Mouse (Mus musculus): ENCODE data around the gene Clpx. TPM values are rescaled to one million over a fixed set of nuclear protein-coding genes. Genes with fewer than 3 reads are reported as not detected.
"Not testable (repeated sequence)": the region's sequence is repeated elsewhere in the genome, so short reads cannot be mapped to it uniquely, and the experiment has no call there.

The Clpx gene
- total and polyA plus RNA-seq, 3 experiments = 18.0 to 114 (median 98.8) TPM

GRCm38 (mm10) chr9:65345439-65345838 lies 51.4 kb downstream of the Clpx start:
- not testable (repeated sequence) for H3K4me1 ChIP-seq (ENCODE audit: control insufficient read depth, insufficient read depth, low read length); H3K27me3 ChIP-seq (ENCODE audit: control insufficient read depth, insufficient read depth, low read length); H3K36me3 ChIP-seq (ENCODE audit: control insufficient read depth, insufficient read depth, low read length); H3K9ac ChIP-seq (ENCODE audit: low read depth, low read length); H3K79me2 ChIP-seq (replicated peaks; ENCODE audit: control insufficient read depth, insufficient read depth, low read length); DNase-seq
- H3K4me3 ChIP-seq = peak overlapping the region; percentile 80
- WGBS = 58% methylated on average over 11 of the region's 11 CpGs
- H3K27ac ChIP-seq = peak overlapping the region; percentile 91
- peak; percentile 9; the same call in 1 of the 2 replicates for TF ChIP-seq CTCF (IDR thresholded peaks at IDR 0.05)
- intact Hi-C loops (cut with DNase I) = loop anchor here (5.0 kb wide), 1 partner anchor 53 kb away; the partner anchor contains the start of gene Clpx

GRCm38 (mm10) chr9:65345854-65346475 lies 51.9 kb downstream of the Clpx start, which contains the start of gene Pdcd7:
Gene Pdcd7, plus strand, starts transcription at chr9:65346104.
- DNase-seq = peak; percentile 94 to 95
- peak within 1 kb of the TSS; percentile 99 for H3K9ac ChIP-seq (ENCODE audit: low read depth, low read length)
- H3K79me2 ChIP-seq (replicated peaks; ENCODE audit: control insufficient read depth, insufficient read depth, low read length) = peaks cover 2% of the 10 kb centered on the region; the same call in 1 of the 2 replicates
- H3K27me3 ChIP-seq (ENCODE audit: control insufficient read depth, insufficient read depth, low read length) = no peaks in the 10 kb centered on the region
- H3K36me3 ChIP-seq (ENCODE audit: control insufficient read depth, insufficient read depth, low read length) = peaks cover 6% of the 10 kb centered on the region
- under 1% methylated on average over 58 of the region's 59 CpGs for WGBS
- H3K27ac ChIP-seq = peak within 1 kb of the TSS; percentile 91
- peak within 1 kb of the TSS; percentile 80 for H3K4me3 ChIP-seq
- TF ChIP-seq CTCF (IDR thresholded peaks at IDR 0.05) (no peak), EP300 (IDR thresholded peaks at IDR 0.05; ENCODE audit: insufficient read depth, low read depth, low read length) (peak; percentile 74; the same call in 1 of the 2 replicates), POLR2A (IDR thresholded peaks at IDR 0.05; ENCODE audit: insufficient read depth, low read depth, low read length) (peak; percentile 85)
- peaks cover 6% of the 10 kb centered on the region for H3K4me1 ChIP-seq (ENCODE audit: control insufficient read depth, insufficient read depth, low read length)
- intact Hi-C loops (cut with DNase I) = loop anchor here (5.0 kb wide), 1 partner anchor 54 kb away; the partner anchor contains the start of gene Clpx

DNA sequence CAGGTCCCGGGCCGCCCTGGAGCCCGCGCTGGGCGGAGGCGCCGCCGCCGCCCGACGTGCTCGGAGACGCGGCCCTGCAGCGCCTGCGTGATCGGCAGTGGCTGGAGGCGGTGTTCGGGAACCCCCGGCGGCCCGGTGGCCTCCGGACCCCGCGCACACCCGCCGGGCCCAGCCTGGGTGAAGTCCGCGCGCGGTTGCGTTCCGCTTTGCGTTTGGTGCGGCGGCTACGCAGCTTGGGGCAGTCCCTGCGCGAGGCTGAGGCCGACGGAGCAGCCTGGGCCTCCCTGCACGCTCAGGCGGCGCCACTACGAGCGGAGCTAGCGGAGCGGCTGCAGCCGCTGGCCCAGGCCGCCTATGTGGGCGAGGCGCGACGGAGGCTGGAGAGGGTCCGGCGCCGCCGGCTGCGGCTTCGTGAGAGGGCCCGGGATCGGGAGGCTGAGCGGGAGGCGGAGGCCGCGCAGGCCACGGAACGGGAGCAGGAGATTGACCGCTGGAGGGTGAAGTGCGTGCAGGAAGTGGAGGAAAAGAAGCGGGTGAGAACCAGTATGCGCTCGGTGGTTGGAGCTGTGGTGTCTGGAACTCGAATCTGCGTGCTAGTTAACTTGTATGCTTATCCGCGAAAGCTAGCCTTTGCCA lies 52.5 kb downstream of the Clpx start:
- Histone ChIP-seq H3K27ac (peak overlapping the region; percentile 91), H3K4me1 (ENCODE audit: control insufficient read depth, insufficient read depth, low read length) (peaks cover 6% of the 10 kb centered on the region), H3K36me3 (ENCODE audit: control insufficient read depth, insufficient read depth, low read length) (peaks cover 6% of the 10 kb centered on the region), H3K79me2 (replicated peaks; ENCODE audit: control insufficient read depth, insufficient read depth, low read length) (peaks cover 2% of the 10 kb centered on the region; the same call in 1 of the 2 replicates), H3K27me3 (ENCODE audit: control insufficient read depth, insufficient read depth, low read length) (no peaks in the 10 kb centered on the region), H3K4me3 (peak overlapping the region; percentile 80), H3K9ac (ENCODE audit: low read depth, low read length) (peak overlapping the region; percentile 99)
- no peak for TF ChIP-seq CTCF (IDR thresholded peaks at IDR 0.05)
- TF ChIP-seq POLR2A (IDR thresholded peaks at IDR 0.05; ENCODE audit: insufficient read depth, low read depth, low read length) = no peak
- TF ChIP-seq EP300 (IDR thresholded peaks at IDR 0.05; ENCODE audit: insufficient read depth, low read depth, low read length) = no peak
- WGBS = under 1% methylated on average over 77 of the region's 77 CpGs
- intact Hi-C loops (cut with DNase I) = loop anchor here (5.0 kb wide), 1 partner anchor 54 kb away; the partner anchor contains the start of gene Clpx
- DNase-seq = peak; percentile 60 to 63

DNA sequence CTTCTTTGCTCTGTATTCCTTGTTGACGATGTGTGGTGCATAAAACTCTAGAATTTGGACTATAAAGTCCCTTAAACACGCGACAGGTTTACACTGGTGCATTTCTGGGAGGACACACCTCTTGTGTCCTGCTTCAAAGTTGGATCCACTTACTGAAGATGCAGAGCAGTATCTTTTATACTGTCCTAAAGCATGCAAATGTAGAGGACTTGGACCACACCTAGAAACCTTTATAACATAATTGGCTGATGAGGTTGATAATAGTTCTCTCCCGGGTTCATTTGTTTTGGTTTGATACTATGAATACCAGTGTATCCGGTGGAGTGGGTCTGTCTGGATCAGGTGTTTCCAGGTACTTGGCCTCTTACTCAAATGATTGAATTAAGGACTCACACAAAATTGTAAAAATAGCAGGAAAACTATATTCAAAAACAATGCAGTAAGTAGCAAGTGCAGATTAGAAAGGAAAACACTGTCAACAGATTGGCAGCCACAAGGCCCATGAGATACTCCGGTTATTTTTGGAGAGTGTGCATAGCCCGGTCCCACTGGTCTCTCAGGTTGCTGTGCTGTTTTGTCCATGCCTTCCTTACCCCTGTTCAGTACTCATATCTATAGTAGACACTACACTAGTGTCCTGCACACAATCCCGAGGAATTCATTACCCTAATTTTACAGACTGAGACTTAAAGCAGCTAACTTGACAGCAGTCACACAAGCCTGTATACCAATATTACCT lies 53.2 kb downstream of the Clpx start:
- Histone ChIP-seq H3K79me2 (replicated peaks; ENCODE audit: control insufficient read depth, insufficient read depth, low read length) (peaks cover 2% of the 10 kb centered on the region; the same call in 1 of the 2 replicates), H3K27ac (peak overlapping the region; percentile 91), H3K9ac (ENCODE audit: low read depth, low read length) (peak overlapping the region; percentile 99), H3K4me1 (ENCODE audit: control insufficient read depth, insufficient read depth, low read length) (peaks cover 6% of the 10 kb centered on the region), H3K27me3 (ENCODE audit: control insufficient read depth, insufficient read depth, low read length) (no peaks in the 10 kb centered on the region), H3K4me3 (peak overlapping the region; percentile 80), H3K36me3 (ENCODE audit: control insufficient read depth, insufficient read depth, low read length) (peaks cover 6% of the 10 kb centered on the region)
- 8% methylated on average over 8 of the region's 8 CpGs for WGBS
- no peak for DNase-seq
- TF ChIP-seq CTCF (IDR thresholded peaks at IDR 0.05) = no peak
- no peak for TF ChIP-seq EP300 (IDR thresholded peaks at IDR 0.05; ENCODE audit: insufficient read depth, low read depth, low read length)
- TF ChIP-seq POLR2A (IDR thresholded peaks at IDR 0.05; ENCODE audit: insufficient read depth, low read depth, low read length) = no peak
- intact Hi-C loops (cut with DNase I) = loop anchor here (5.0 kb wide), 1 partner anchor 55 kb away; the partner anchor contains the start of gene Clpx

- no peaks in the 10 kb centered on the region for H3K27me3 ChIP-seq (ENCODE audit: control insufficient read depth, insufficient read depth, low read length)
- no peak for DNase-seq
- no peak overlapping the region for H3K9ac ChIP-seq (ENCODE audit: low read depth, low read length)
- H3K4me3 ChIP-seq = no peak overlapping the region
- TF ChIP-seq CTCF (IDR thresholded peaks at IDR 0.05) (no peak), EP300 (IDR thresholded peaks at IDR 0.05; ENCODE audit: insufficient read depth, low read depth, low read length) (no peak)
- 0 out of 2 replicates have a peak, but pooled peaks cover 2% of the 10 kb centered on the region for H3K79me2 ChIP-seq (replicated peaks; ENCODE audit: control insufficient read depth, insufficient read depth, low read length)
- H3K4me1 ChIP-seq (ENCODE audit: control insufficient read depth, insufficient read depth, low read length) = peaks cover 2% of the 10 kb centered on the region
- no peak overlapping the region for H3K27ac ChIP-seq
- H3K36me3 ChIP-seq (ENCODE audit: control insufficient read depth, insufficient read depth, low read length) = peaks cover 7% of the 10 kb centered on the region; the same call in 1 of the 2 replicates
- intact Hi-C loops (cut with DNase I) = no loop called here
- 73% methylated on average over 5 of the region's 5 CpGs for WGBS
Measured at GRCm38 (mm10) chr9:65353251-65353650, 59.2 kb downstream of the Clpx start.

Data from heart, adult 2 months (tissue).